Mouse (Mus musculus) adrenal gland, postnatal 14 days (tissue): ENCODE results near the gene Upf1. TPM values are rescaled to one million over a fixed set of nuclear protein-coding genes. Genes with fewer than 3 reads are reported as not detected.

Experiments used
- DNase-seq: peaks from one replicate; pipeline ENCODE4 v3.0.0; 2021; ENCODE audit warnings: mixed read lengths
- total RNA-seq: library from RNA; stranded (reverse); gene quantifications from 2 replicates; pipeline ENCODE4 v1.2.3, GENCODE M21; 2021

Upf1 gene
- total RNA-seq, 1 experiment from 2014 or later: 64.0 TPM

- no peak for DNase-seq
These were observed 25.6 kb downstream of the Upf1 start for GRCm38 (mm10) chr8:70327512-70327911.

GRCm38 (mm10) chr8:70323716-70324115 is 29.4 kb downstream of the Upf1 start:
- DNase-seq: no peak

GRCm38 (mm10) chr8:70317872-70318271 is 35.2 kb downstream of the Upf1 start:
- no peak for DNase-seq

- DNase-seq: peak; percentile 74
These were observed 36.3 kb downstream of the Upf1 start for GRCm38 (mm10) chr8:70316511-70317504.

- peak; percentile 78 for DNase-seq
These were observed 37.2 kb downstream of the Upf1 start, which contains the start of gene Cers1 for GRCm38 (mm10) chr8:70315624-70316510. TSS of gene Cers1 (plus strand) at chr8:70315775.

GRCm38 (mm10) chr8:70313399-70313798 is 39.7 kb downstream of the Upf1 start:
- DNase-seq: peak; percentile 64

- peak; percentile 77 for DNase-seq
These were observed 43.8 kb downstream of the Upf1 start for GRCm38 (mm10) chr8:70309311-70309710.

GRCm38 (mm10) chr8:70302901-70303300 is 50.2 kb downstream of the Upf1 start:
- no peak for DNase-seq

GRCm38 (mm10) chr8:70302358-70302890 is 50.7 kb downstream of the Upf1 start, which contains the start of the genes Ddx49 and Cope:
TSS of gene Ddx49 (minus strand) at chr8:70302489.
TSS of gene Cope (plus strand) at chr8:70302518.
- DNase-seq: peak; percentile 96

- DNase-seq: no peak
These were observed 52.2 kb downstream of the Upf1 start for GRCm38 (mm10) chr8:70300881-70301280.

- DNase-seq: no peak
These were observed 59.1 kb downstream of the Upf1 start for GRCm38 (mm10) chr8:70293988-70294405.

- no peak for DNase-seq
These were observed 66.3 kb downstream of the Upf1 start for GRCm38 (mm10) chr8:70286737-70287136.

- no peak for DNase-seq
These were observed 67.8 kb downstream of the Upf1 start for GRCm38 (mm10) chr8:70285304-70285703.

GRCm38 (mm10) chr8:70284421-70284820 is 68.7 kb downstream of the Upf1 start:
- DNase-seq: no peak

GRCm38 (mm10) chr8:70283136-70284077 is 69.7 kb downstream of the Upf1 start:
- DNase-seq: peak; percentile 59

- DNase-seq: peak; percentile 95
These were observed 70.4 kb downstream of the Upf1 start, which contains the start of gene Homer3 for GRCm38 (mm10) chr8:70282603-70283135. TSS of gene Homer3 (plus strand) at chr8:70282827.
